ENCODE assay signal across 8 mouse cellular contexts in genomic region chr5:21372493-21373179, GRCm38 (mm10). TPM values are rescaled to one million over a fixed set of nuclear protein-coding genes. Genes with fewer than 3 reads are reported as not detected.
A peak's percentile ranks its signal among the peaks of the same experiment; 100 is the strongest.
DNase-seq lines count a peak whose midpoint lies in the region; ATAC-seq and TF ChIP-seq lines count a peak whose summit lies in the region.

Fgl2 (plus strand) TSS chr5:21372642.

- TF ChIP-seq EP300 in ES-Bruce4 (IDR thresholded peaks at IDR 0.05; ENCODE audit: insufficient read depth, low read depth, low read length): no peak

- WGBS in forebrain, embryonic 14.5 days: 5% methylated on average over 31 of the region's 31 CpGs
- WGBS in lung, embryonic 16.5 days: 4% methylated on average over 31 of the region's 31 CpGs
- 5% methylated on average over 31 of the region's 31 CpGs for WGBS in olfactory bulb, adult 2 months

- H3K9ac ChIP-seq in ES-Bruce4 (ENCODE audit: low read depth, poor library complexity, severe bottlenecking): 0 out of 2 replicates have a peak within 1 kb of the TSS, but pooled peaks have one; percentile 1
- peak within 1 kb of the TSS; percentile 80 for H3K9ac ChIP-seq in forebrain, embryonic 14.5 days (ENCODE audit: low read length)
- H3K9ac ChIP-seq in lung, embryonic 16.5 days (ENCODE audit: low read length): peak within 1 kb of the TSS; percentile 67

- H3K36me3 ChIP-seq in ES-Bruce4 (ENCODE audit: control insufficient read depth, insufficient read depth, low read length, poor library complexity, severe bottlenecking): no peaks in the 10 kb centered on the region
- no peaks in the 10 kb centered on the region for H3K36me3 ChIP-seq in forebrain, embryonic 14.5 days (ENCODE audit: control insufficient read depth, insufficient read depth, low read length)
- H3K36me3 ChIP-seq in lung, embryonic 16.5 days (ENCODE audit: control insufficient read depth, insufficient read depth, low read length): no peaks in the 10 kb centered on the region

- no peak within 1 kb of the TSS for H3K27ac ChIP-seq in ES-Bruce4 (ENCODE audit: insufficient read depth, low read length)
- H3K27ac ChIP-seq in forebrain, embryonic 14.5 days (ENCODE audit: low read depth, low read length): no peak within 1 kb of the TSS
- H3K27ac ChIP-seq in lung, embryonic 16.5 days (ENCODE audit: low read length): no peak within 1 kb of the TSS
- no peak within 1 kb of the TSS for H3K27ac ChIP-seq in olfactory bulb, adult 2 months (ENCODE audit: insufficient read depth, low read depth, low read length)

- no peaks in the 10 kb centered on the region for H3K9me3 ChIP-seq in ES-Bruce4 (replicated peaks; ENCODE audit: control insufficient read depth, insufficient read depth, low read length, poor library complexity, severe bottlenecking)
- no peaks in the 10 kb centered on the region for H3K9me3 ChIP-seq in forebrain, embryonic 14.5 days (replicated peaks; ENCODE audit: control insufficient read depth, low read length)
- no peaks in the 10 kb centered on the region for H3K9me3 ChIP-seq in lung, embryonic 16.5 days (ENCODE audit: control insufficient read depth, low read length)

- no peak for TF ChIP-seq CTCF in ES-Bruce4 (IDR thresholded peaks at IDR 0.05; ENCODE audit: low read depth, low read length)
- TF ChIP-seq CTCF in olfactory bulb, adult 2 months (IDR thresholded peaks at IDR 0.05; ENCODE audit: insufficient read depth, low read depth, low read length): no peak

- intact Hi-C loops in heart, postnatal 14 days (cut with DNase I): loop anchor here (5.0 kb wide), 1 partner anchor 40 kb away; no protein-coding TSS in a partner anchor

- peak; percentile 52 for DNase-seq in brain, adult 2 months (ENCODE audit: low read depth, low spot score)
- DNase-seq in forebrain, embryonic 14.5 days (ENCODE audit: low spot score): peak; percentile 87
- peak; percentile 72 to 74 for DNase-seq in heart, postnatal 14 days
- peak; percentile 70 to 76 for DNase-seq in kidney, postnatal 4 days
- peak; percentile 13 for DNase-seq in thymus, postnatal 14 days

- TF ChIP-seq POLR2A in ES-Bruce4 (IDR thresholded peaks at IDR 0.05; ENCODE audit: insufficient read depth, low read length): no peak
- TF ChIP-seq POLR2A in olfactory bulb, adult 2 months (IDR thresholded peaks at IDR 0.05; ENCODE audit: insufficient read depth, low read depth, low read length): no peak

- peak within 1 kb of the TSS; percentile 43 for H3K4me3 ChIP-seq in ES-Bruce4 (ENCODE audit: low read depth, low read length)
- peak within 1 kb of the TSS; percentile 43 for H3K4me3 ChIP-seq in forebrain, embryonic 14.5 days (ENCODE audit: low read depth, low read length)
- peak within 1 kb of the TSS; percentile 53 for H3K4me3 ChIP-seq in lung, embryonic 16.5 days (ENCODE audit: low read length)
- peak within 1 kb of the TSS; percentile 52 for H3K4me3 ChIP-seq in olfactory bulb, adult 2 months (ENCODE audit: insufficient read depth, low read depth, low read length)

- H3K27me3 ChIP-seq in ES-Bruce4 (ENCODE audit: control insufficient read depth, insufficient read depth, low read length, poor library complexity, severe bottlenecking): no peaks in the 10 kb centered on the region; the same call in 1 of the 2 replicates
- H3K27me3 ChIP-seq in forebrain, embryonic 14.5 days (replicated peaks; ENCODE audit: control insufficient read depth, insufficient read depth, low read length): no peaks in the 10 kb centered on the region
- no peaks in the 10 kb centered on the region; the same call in 1 of the 2 replicates for H3K27me3 ChIP-seq in lung, embryonic 16.5 days (ENCODE audit: control insufficient read depth, insufficient read depth, low read depth, low read length)

- H3K4me2 ChIP-seq in forebrain, embryonic 14.5 days (ENCODE audit: low read length): peak within 1 kb of the TSS; percentile 96
- H3K4me2 ChIP-seq in lung, embryonic 16.5 days (ENCODE audit: low read depth, low read length): peak within 1 kb of the TSS; percentile 96

- ATAC-seq in forebrain, embryonic 14.5 days: peak; percentile 95
- peak; percentile 87 for ATAC-seq in lung, embryonic 16.5 days (ENCODE audit: low read depth)

- no peaks in the 10 kb centered on the region for H3K4me1 ChIP-seq in ES-Bruce4 (ENCODE audit: control insufficient read depth, insufficient read depth, low read length)
- peaks cover 6% of the 10 kb centered on the region; the same call in 1 of the 2 replicates for H3K4me1 ChIP-seq in forebrain, embryonic 14.5 days (ENCODE audit: control insufficient read depth, insufficient read depth, low read length)
- H3K4me1 ChIP-seq in lung, embryonic 16.5 days (replicated peaks; ENCODE audit: control insufficient read depth, insufficient read depth, low read length): peaks cover 6% of the 10 kb centered on the region
- H3K4me1 ChIP-seq in olfactory bulb, adult 2 months (ENCODE audit: control insufficient read depth, insufficient read depth, low read length): peaks cover 8% of the 10 kb centered on the region

RNA-seq across cellular contexts. Expression of gene Fgl2, which starts in this region (rescaled TPM):
- 0.15 and 0.23 TPM in 2 replicates for polyA plus RNA-seq in ES-Bruce4 (2011; ENCODE audit: insufficient read depth, insufficient read length, low read depth, missing spikeins)
- polyA plus RNA-seq in forebrain, embryonic 14.5 days (2014; fragmentation: Nextera tagmentation; extraction: Ambion mirVana): 0.79 and 1.3 TPM in 2 replicates
- 10 to 100 TPM; 34.2 to 38.5 TPM for total RNA-seq in heart, postnatal 14 days (2021)
- 5.7 and 6.7 TPM in 2 replicates for polyA plus RNA-seq in lung, embryonic 16.5 days (2015; fragmentation: Nextera tagmentation; extraction: Ambion mirVana)
- polyA plus RNA-seq in olfactory bulb, adult 2 months (2012; ENCODE audit: insufficient read depth, insufficient read length, low replicate concordance, missing spikeins): not detected in 2 replicates

Comparison
In these comparisons a context has a peak if more than half of its experiments do, and no peak if none do; other contexts are left out.
1. H3K9ac ChIP-seq: peak in every context shown above with its lines; median percentile 80 in forebrain, embryonic 14.5 days; 67 in lung, embryonic 16.5 days; 1 in ES-Bruce4.
2. DNase-seq: peak in every context shown above with its lines; median percentile 87 in forebrain, embryonic 14.5 days; 73 in heart, postnatal 14 days; 73 in kidney, postnatal 4 days; 52 in brain, adult 2 months; 13 in thymus, postnatal 14 days.